22 mouse cellular contexts compared by ENCODE assay signal in the genomic region with DNA sequence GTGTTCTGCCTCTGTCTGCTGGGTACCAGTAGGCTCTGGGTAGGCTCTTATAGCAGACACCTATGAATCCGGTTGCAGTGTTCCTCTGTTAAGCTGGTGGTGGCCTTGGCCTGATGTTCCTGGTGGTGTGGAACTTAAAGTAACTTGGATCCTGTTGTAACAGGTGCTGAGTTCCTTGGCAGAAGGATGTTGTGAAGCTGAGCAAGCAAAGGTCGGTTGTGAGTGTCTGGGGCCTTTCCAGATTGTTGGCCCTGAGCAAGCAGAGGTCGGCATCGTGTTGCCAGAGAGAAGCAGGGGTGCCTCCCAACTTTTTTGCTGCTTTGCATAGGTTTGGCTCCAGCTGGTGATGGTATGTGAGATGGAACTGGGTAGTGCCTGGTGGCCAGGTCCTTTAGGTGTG. TPM values are rescaled to one million over a fixed set of nuclear protein-coding genes. Genes with fewer than 3 reads are reported as not detected.
DNase-seq lines count a peak whose midpoint lies in the region; TF ChIP-seq lines count a peak whose summit lies in the region.
"Had no signal": no experiment of that assay in that cellular context is flagged by ENCODE, and none has a peak within 500 bp of the region (broad histone marks: within the 10 kb centered on the region; RNA-seq: fewer than 3 reads in every experiment).

No protein-coding gene starts in this region.

- peak overlapping the region; percentile 69 for H3K4me2 ChIP-seq in myocyte (ENCODE audit: low read depth)
- H3K4me2 ChIP-seq: heart, embryonic 12.5 days; hindbrain, embryonic 14.5 days; lung, embryonic 15.5 days; midbrain, embryonic 11.5 days; neural tube, embryonic 13.5 days had no signal

- no peaks in the 10 kb centered on the region for H3K27me3 ChIP-seq in myocyte (ENCODE audit: control insufficient read depth, insufficient read depth, insufficient read length)
- H3K27me3 ChIP-seq: heart, embryonic 12.5 days; lung, embryonic 15.5 days; neural tube, embryonic 13.5 days had no signal

- DNase-seq in kidney, adult 11 months: peak; percentile 30
- DNase-seq in kidney, postnatal 10 days: no peak
- no peak for DNase-seq in layer of hippocampus, adult 2 months (ENCODE audit: low spot score in 2 of 2)
- DNase-seq in layer of hippocampus, adult 9-10 months (ENCODE audit: low spot score): no peak
- DNase-seq in gastrocnemius, postnatal 25 days: peak; percentile 61
- DNase-seq in spleen, postnatal 4 days (ENCODE audit: low spot score in 2 of 2): no peak
- no peak for DNase-seq in embryo, embryonic 10 days (ENCODE audit: low spot score)
- DNase-seq: adrenal gland, postnatal 25 days; B cell, adult 2 months; cerebellum, adult 11-12 months; heart, adult 18-20 months; heart, postnatal 10 days; lung, postnatal 36 days; right cerebral cortex, postnatal 14 days; thymus, postnatal 14 days had no signal

- H3K79me2 ChIP-seq in myocyte (ENCODE audit: control insufficient read depth, insufficient read depth): peaks cover 84% of the 10 kb centered on the region

- no peaks in the 10 kb centered on the region for H3K36me3 ChIP-seq in myocyte (ENCODE audit: control insufficient read depth, insufficient read depth)
- H3K36me3 ChIP-seq: heart, embryonic 12.5 days; lung, embryonic 15.5 days; neural tube, embryonic 13.5 days had no signal

- H3K4me3 ChIP-seq in layer of hippocampus, adult 2 months: no peak overlapping the region
- H3K4me3 ChIP-seq in myocyte: no peak overlapping the region
- H3K4me3 ChIP-seq: heart, embryonic 12.5 days; lung, embryonic 15.5 days; neural tube, embryonic 13.5 days had no signal

- no peak for TF ChIP-seq CTCF in layer of hippocampus, adult 2 months (conservative IDR thresholded peaks at IDR 0.05)

- no peak overlapping the region for H3ac ChIP-seq in myocyte (ENCODE audit: control insufficient read depth, insufficient read length)

- no peak for TF ChIP-seq POLR2A in myocyte (IDR thresholded peaks at IDR 0.05; ENCODE audit: insufficient read length, low read depth)

- peak overlapping the region; percentile 83; the same call in 1 of the 2 replicates for H3K27ac ChIP-seq in layer of hippocampus, adult 2 months
- H3K27ac ChIP-seq: hindbrain, embryonic 14.5 days; kidney, postnatal 0 days; lung, embryonic 15.5 days; neural tube, embryonic 13.5 days had no signal

TF ChIP-seq in myocyte, 11 proteins besides CTCF, POLR2A, EP300 and RAD21:
- no peak for TF ChIP-seq CEBPB (IDR thresholded peaks at IDR 0.05; ENCODE audit: insufficient read depth, poor library complexity, severe bottlenecking)
- no peak for TF ChIP-seq SRF (IDR thresholded peaks at IDR 0.05; ENCODE audit: control insufficient read depth, insufficient read length, low read depth)
- TF ChIP-seq MYOD1 (IDR thresholded peaks at IDR 0.05; ENCODE audit: control insufficient read depth in 1 of 3, insufficient read length in 2 of 3, low read depth in 2 of 3): peak in 1 of 3 experiments; percentile 62
- peak in 1 of 3 experiments; percentile 17 for TF ChIP-seq MYOG (IDR thresholded peaks at IDR 0.05; ENCODE audit: control insufficient read depth in 1 of 3, insufficient read depth in 1 of 3, insufficient read length in 2 of 3, low read depth in 2 of 3)

RNA-seq across cellular contexts. Expression of a gene that starts 21.7 kb away (rescaled TPM):
- 10 to 100 TPM; 62.3 to 66.1 TPM for total RNA-seq in layer of hippocampus, adult 2 months (2021)
- 10 to 100 TPM; 23.7 to 24.8 TPM for total RNA-seq in gastrocnemius, postnatal 25 days (2021)
- 59.5 TPM for polyA plus RNA-seq in myocyte (2012; fragmentation: generic; extraction: Trizol)

Comparison
In these comparisons a context has a peak if more than half of its experiments do, and no peak if none do; other contexts are left out.
1. DNase-seq: peak in kidney, adult 11 months (single experiment) and gastrocnemius, postnatal 25 days (single experiment); none in kidney, postnatal 10 days (single experiment), layer of hippocampus, adult 2 months (0 of 2), layer of hippocampus, adult 9-10 months (single experiment), spleen, postnatal 4 days (0 of 2) and embryo, embryonic 10 days (single experiment).